Mouse (Mus musculus) liver, embryonic 14.5 days (tissue): ENCODE measurements around the gene Poc1a. TPM values are rescaled to one million over a fixed set of nuclear protein-coding genes. Genes with fewer than 3 reads are reported as not detected.

Source experiments
- ATAC-seq: fragments of 200-750 bp; cut with Nextera tagmentation; 2 replicates; pipeline ENCODE4 v1.8.0; 2017; ENCODE audit warnings: moderate number of reproducible peaks, mild to moderate bottlenecking, moderate library complexity; ENCODE audit not compliant: insufficient read depth
- DNase-seq, 3 experiments: peaks; one replicate each; pipeline ENCODE4 v3.0.0-alpha.2; 2012 to 2013; ENCODE audit warnings: low read depth in 3 of 3, low spot score in 3 of 3
- H3K27ac ChIP-seq: fragments of 300-500 bp; sonication (generic); 2 replicates; pipeline ENCODE4 v1.5.1; 2014; ENCODE audit warnings: moderate library complexity, mild to moderate bottlenecking, control low read depth, inconsistent platforms
- H3K27me3 ChIP-seq: fragments of 300-500 bp; sonication (generic); 2 replicates; pipeline ENCODE4 v1.6.1; 2014; ENCODE audit warnings: mild to moderate bottlenecking, low read length, moderate library complexity; ENCODE audit not compliant: control insufficient read depth, insufficient read depth
- H3K36me3 ChIP-seq: fragments of 300-500 bp; sonication (generic); replicated peaks from 2 replicates; pipeline ENCODE4 v1.6.1; 2014; ENCODE audit warnings: low read depth; ENCODE audit not compliant: control insufficient read depth, insufficient read depth
- H3K4me1 ChIP-seq, 2 experiments: fragments of 200-500 bp in 1 of 2; fragments of 300-500 bp in 1 of 2; sonication (generic) in 1 of 2; replicated peaks; 2 replicates each; pipeline ENCODE4 v1.6.1; 2012 to 2014; ENCODE audit warnings: antibody characterized with exemption in 1 of 2, inconsistent platforms in 1 of 2, low read length in 1 of 2; ENCODE audit not compliant: control insufficient read depth in 2 of 2, insufficient read depth in 2 of 2
- H3K4me2 ChIP-seq: fragments of 300-500 bp; sonication (generic); 2 replicates; pipeline ENCODE4 v1.6.1; 2014; ENCODE audit warnings: low read depth, mild to moderate bottlenecking, control low read depth, moderate library complexity
- H3K4me3 ChIP-seq, 2 experiments: fragments of 200-500 bp in 1 of 2; fragments of 300-500 bp in 1 of 2; sonication (generic) in 1 of 2; 2 replicates each; pipeline ENCODE4 v1.5.1; 2012 to 2014; ENCODE audit warnings: low read depth in 2 of 2, low read length in 2 of 2, mild to moderate bottlenecking in 2 of 2, control low read depth in 1 of 2, inconsistent platforms in 1 of 2, moderate library complexity in 1 of 2; ENCODE audit not compliant: insufficient read depth in 1 of 2
- H3K9ac ChIP-seq: fragments of 300-500 bp; sonication (generic); replicated peaks from 2 replicates; pipeline ENCODE4 v1.6.1; 2014; ENCODE audit warnings: mild to moderate bottlenecking, control low read depth, moderate library complexity
- H3K9me3 ChIP-seq: fragments of 300-500 bp; sonication (generic); 2 replicates; pipeline ENCODE4 v1.6.1; 2016; ENCODE audit warnings: low read length, mixed read lengths; ENCODE audit not compliant: control insufficient read depth
- CTCF ChIP-seq: IDR thresholded peaks from 2 replicates; pipeline ENCODE4 v1.5.1; 2016; ENCODE audit warnings: antibody characterized with exemption, low read depth, control low read depth
- EP300 ChIP-seq: IDR thresholded peaks from 2 replicates; pipeline ENCODE4 v1.6.1; 2016; ENCODE audit warnings: antibody characterized with exemption, low read depth
- WGBS: fragments of 180-500 bp; shearing (Covaris S2); extraction: QIAGEN DNeasy Blood & Tissue Kit; methylation state at CpG from one replicate; pipeline ENCODE4 v1.1.7; 2014; ENCODE audit not compliant: insufficient replicate concordance; 5-methylcytosine and 5-hydroxymethylcytosine counted together
- polyA plus RNA-seq, 2 experiments: library from polyadenylated mRNA; depleted of rRNA in 1 of 2; stranded (reverse) in 1 of 2; unstranded in 1 of 2; fragments of >200 nt; fragmentation: Nextera tagmentation in 1 of 2; extraction: Ambion mirVana in 1 of 2; gene quantifications; 2 replicates each; pipeline versions ENCODE4 v1.2.1 to v1.2.3; 2012 to 2014

Poc1a gene
- polyA plus RNA-seq, 2 experiments, result 17.8 to 21.4 TPM

- no peak overlapping the region for H3K27ac ChIP-seq
Observed at GRCm38 (mm10) chr9:106357167-106357566, 76.3 kb downstream of the Poc1a start.

GRCm38 (mm10) chr9:106359297-106359696 lies 78.4 kb downstream of the Poc1a start:
- H3K27ac ChIP-seq, result no peak overlapping the region
- no peaks in the 10 kb centered on the region for H3K36me3 ChIP-seq
- ATAC-seq (no peak), DNase-seq (no peak)
- TF ChIP-seq EP300 (no peak), CTCF (no peak)
- 62% methylated on average over 6 of the region's 6 CpGs for WGBS
- H3K27me3 ChIP-seq, result no peaks in the 10 kb centered on the region
- H3K4me1 ChIP-seq, result peaks cover 0 to 2% of the 10 kb centered on the region in 2 experiments; a peak in 1 of 4 replicates
- no peak overlapping the region for H3K9ac ChIP-seq
- no peaks in the 10 kb centered on the region for H3K9me3 ChIP-seq
- H3K4me3 ChIP-seq, result no peak overlapping the region
- H3K4me2 ChIP-seq, result no peak overlapping the region

More at GRCm38 (mm10) chr9:106357167-106357566, 76.3 kb downstream of the Poc1a start:
- TF ChIP-seq EP300 (no peak), CTCF (no peak)
- H3K27me3 ChIP-seq, result no peaks in the 10 kb centered on the region
- 69% methylated on average over 3 of the region's 3 CpGs for WGBS
- ATAC-seq (no peak), DNase-seq (no peak)
- no peak overlapping the region for H3K9ac ChIP-seq
- H3K4me2 ChIP-seq, result no peak overlapping the region
- H3K36me3 ChIP-seq, result no peaks in the 10 kb centered on the region
- no peaks in the 10 kb centered on the region for H3K9me3 ChIP-seq
- H3K4me1 ChIP-seq, result peaks cover 0 to 10% of the 10 kb centered on the region in 2 experiments; a peak in 1 of 4 replicates
- H3K4me3 ChIP-seq, result no peak overlapping the region

- ATAC-seq, result no peak
- Histone ChIP-seq H3K36me3 (no peaks in the 10 kb centered on the region), H3K4me2 (no peak overlapping the region), H3K27ac (no peak overlapping the region), H3K4me3 (no peak overlapping the region), H3K27me3 (no peaks in the 10 kb centered on the region), H3K9ac (no peak overlapping the region), H3K9me3 (no peaks in the 10 kb centered on the region), H3K4me1 (no peaks in the 10 kb centered on the region)
- TF ChIP-seq CTCF (no peak), EP300 (no peak)
- WGBS, result 64% methylated on average over 6 of the region's 6 CpGs
- no peak for DNase-seq
Observed at GRCm38 (mm10) chr9:106361140-106361539, 80.3 kb downstream of the Poc1a start.

GRCm38 (mm10) chr9:106365333-106365732 lies 84.5 kb downstream of the Poc1a start:
- Histone ChIP-seq H3K4me1 (peaks cover 12 to 14% of the 10 kb centered on the region in 2 experiments), H3K27me3 (peaks cover 9% of the 10 kb centered on the region; the same call in 1 of the 2 replicates), H3K27ac (no peak overlapping the region), H3K4me3 (no peak overlapping the region), H3K4me2 (no peak overlapping the region), H3K9me3 (no peaks in the 10 kb centered on the region), H3K9ac (no peak overlapping the region), H3K36me3 (no peaks in the 10 kb centered on the region)
- ATAC-seq (no peak), DNase-seq (no peak)
- 27% methylated on average over 7 of the region's 7 CpGs for WGBS
- no peak for TF ChIP-seq EP300
- TF ChIP-seq CTCF, result no peak

- TF ChIP-seq EP300 (no peak), CTCF (no peak)
- H3K4me1 ChIP-seq, result peaks cover 12 to 15% of the 10 kb centered on the region in 2 experiments
- no peaks in the 10 kb centered on the region for H3K36me3 ChIP-seq
- ATAC-seq (no peak), DNase-seq (no peak)
- H3K9me3 ChIP-seq, result no peaks in the 10 kb centered on the region
- H3K27ac ChIP-seq, result no peak overlapping the region
- WGBS, result 60% methylated on average over 1 of the region's 1 CpGs
- no peak overlapping the region for H3K4me2 ChIP-seq
- peaks cover 9% of the 10 kb centered on the region; the same call in 1 of the 2 replicates for H3K27me3 ChIP-seq
- no peak overlapping the region for H3K4me3 ChIP-seq
- H3K9ac ChIP-seq, result no peak overlapping the region
Observed at GRCm38 (mm10) chr9:106366188-106366587, 85.3 kb downstream of the Poc1a start.
